Mouse (Mus musculus): ENCODE results near the gene Pank4.
A peak's percentile ranks its signal among the peaks of the same experiment; 100 is the strongest.

Gene Pank4

DNA sequence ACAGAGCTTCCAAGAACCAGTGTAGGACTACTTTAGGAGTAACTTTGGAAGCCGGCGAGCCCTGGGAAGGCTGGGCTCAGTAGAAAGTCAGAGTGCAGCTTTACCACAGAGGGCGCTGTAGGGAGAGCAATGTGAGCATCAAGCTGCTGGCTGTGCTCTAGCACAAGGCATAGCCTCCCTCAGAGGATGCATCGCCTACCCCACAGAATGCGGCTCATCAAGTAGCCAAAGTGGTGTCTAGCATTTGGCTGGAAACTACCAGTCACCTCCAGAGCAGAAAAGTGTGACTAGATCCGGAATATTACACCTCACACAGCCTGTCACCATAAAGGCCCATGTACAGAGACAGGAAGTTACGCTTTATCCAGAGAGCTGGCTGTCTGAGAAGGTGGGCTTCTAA is 28.1 kb upstream of the Pank4 start:
- H3K27me3 ChIP-seq (ENCODE audit: control insufficient read depth, insufficient read depth, low read length, poor library complexity, severe bottlenecking) = no peaks in the 10 kb centered on the region
- no peak for DNase-seq (ENCODE audit: low read depth, low spot score)
- H3K36me3 ChIP-seq (ENCODE audit: control insufficient read depth, insufficient read depth, low read length, poor library complexity, severe bottlenecking) = no peaks in the 10 kb centered on the region

DNA sequence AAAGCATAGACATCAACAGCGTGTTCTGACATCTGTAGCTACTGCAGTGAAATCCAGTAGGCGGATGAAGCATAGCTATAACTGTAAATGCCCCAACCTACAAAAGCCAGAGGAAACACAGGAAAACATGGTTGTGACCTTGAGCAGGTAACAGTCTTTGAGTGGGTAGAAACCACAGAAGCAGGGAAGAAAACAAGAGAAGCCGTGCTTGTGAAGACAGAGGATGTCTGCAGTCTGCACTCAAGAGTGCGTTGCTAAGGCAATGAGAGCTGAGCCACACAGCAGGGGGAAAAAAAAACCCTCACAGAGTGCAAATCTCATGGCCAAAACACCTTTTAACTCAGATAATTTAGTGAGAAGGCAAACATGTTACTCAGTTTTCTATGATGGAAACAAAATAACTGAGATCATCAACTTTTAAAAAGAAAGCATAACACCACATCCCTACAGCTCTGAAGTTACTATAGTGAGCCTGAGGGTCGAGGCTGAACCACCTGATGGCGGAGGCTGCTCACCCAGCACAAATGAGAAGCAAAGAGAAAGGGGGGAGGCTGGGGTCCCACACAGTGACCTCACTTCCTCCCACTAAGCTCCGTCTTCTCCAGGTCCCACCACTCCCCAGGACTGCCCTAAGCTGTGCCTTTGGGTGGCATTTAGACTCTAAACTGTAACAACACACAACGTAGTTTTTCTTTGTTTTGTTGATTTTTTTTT is 27.2 kb upstream of the Pank4 start:
- no peak for DNase-seq (ENCODE audit: low read depth, low spot score)

DNA sequence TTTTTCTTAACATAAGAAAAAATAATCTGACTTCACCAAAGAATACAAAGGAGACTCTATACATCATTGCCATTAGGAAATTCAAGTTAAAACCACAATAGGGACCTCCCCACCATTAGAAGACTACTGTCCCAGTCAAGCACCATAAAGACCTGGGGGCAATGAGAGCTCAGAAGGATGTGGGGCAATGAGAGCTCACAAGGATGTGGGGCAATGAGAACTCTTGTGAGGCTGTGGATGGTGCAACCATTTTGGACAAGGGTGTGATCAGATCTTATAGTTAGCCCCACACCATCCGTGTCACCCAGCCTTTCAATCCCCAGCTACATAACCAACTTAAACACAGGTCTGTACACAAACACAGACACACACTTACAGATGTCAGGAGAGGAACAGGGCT is 26.2 kb upstream of the Pank4 start:
- Histone ChIP-seq H3K27me3 (ENCODE audit: control insufficient read depth, insufficient read depth, low read length, poor library complexity, severe bottlenecking) (no peaks in the 10 kb centered on the region), H3K36me3 (ENCODE audit: control insufficient read depth, insufficient read depth, low read length, poor library complexity, severe bottlenecking) (no peaks in the 10 kb centered on the region)
- no peak for DNase-seq (ENCODE audit: low read depth, low spot score)

More for the DNA sequence above, 27.2 kb upstream of the Pank4 start:
- Histone ChIP-seq H3K36me3 (ENCODE audit: control insufficient read depth, insufficient read depth, low read length, poor library complexity, severe bottlenecking) (no peaks in the 10 kb centered on the region), H3K27me3 (ENCODE audit: control insufficient read depth, insufficient read depth, low read length, poor library complexity, severe bottlenecking) (no peaks in the 10 kb centered on the region)

DNA sequence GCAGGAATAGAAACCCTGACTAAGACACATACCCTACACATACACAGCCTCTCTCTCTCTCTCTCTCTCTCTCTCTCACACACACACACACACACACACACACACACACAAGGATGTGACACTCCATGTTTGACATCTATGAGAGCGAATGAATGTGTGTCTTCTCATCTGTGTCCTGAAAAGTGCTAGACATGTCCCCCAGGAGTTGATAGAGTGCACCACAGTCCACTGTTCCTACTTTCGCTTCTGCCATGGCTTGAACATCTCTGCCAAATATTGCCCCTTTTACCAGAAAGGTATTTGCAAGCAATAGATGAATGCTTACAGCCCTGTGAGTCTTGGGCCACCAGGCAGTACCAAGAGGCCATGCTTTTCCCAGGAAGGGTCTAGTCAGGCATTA is 23.8 kb upstream of the Pank4 start:
- DNase-seq (ENCODE audit: low read depth, low spot score) = peak; percentile 72
- Histone ChIP-seq H3K36me3 (ENCODE audit: control insufficient read depth, insufficient read depth, low read length, poor library complexity, severe bottlenecking) (no peaks in the 10 kb centered on the region), H3K27me3 (ENCODE audit: control insufficient read depth, insufficient read depth, low read length, poor library complexity, severe bottlenecking) (no peaks in the 10 kb centered on the region)

DNA sequence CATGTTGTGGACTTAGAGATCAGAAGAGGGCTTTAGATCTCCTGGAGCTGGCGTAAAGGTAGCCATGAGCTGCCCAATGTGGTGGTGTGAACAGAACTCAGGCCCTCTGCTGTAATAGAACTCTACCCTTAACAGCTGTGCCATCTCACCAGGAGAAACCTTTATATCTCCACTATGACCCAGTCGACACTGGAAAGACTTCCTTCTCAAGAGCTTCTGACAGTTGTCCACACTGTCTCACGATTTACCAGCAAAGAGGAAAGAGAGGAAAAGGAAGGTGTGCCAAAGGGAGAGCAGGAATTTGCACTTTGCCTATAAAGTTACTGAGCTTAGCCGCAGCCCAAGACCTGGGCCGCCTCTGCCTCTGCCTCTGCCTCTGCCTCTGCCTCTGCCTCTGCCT is 22.1 kb upstream of the Pank4 start:
- no peaks in the 10 kb centered on the region for H3K27me3 ChIP-seq (ENCODE audit: control insufficient read depth, insufficient read depth, low read length, poor library complexity, severe bottlenecking)
- no peak for DNase-seq (ENCODE audit: low read depth, low spot score)
- H3K36me3 ChIP-seq (ENCODE audit: control insufficient read depth, insufficient read depth, low read length, poor library complexity, severe bottlenecking) = no peaks in the 10 kb centered on the region

DNA sequence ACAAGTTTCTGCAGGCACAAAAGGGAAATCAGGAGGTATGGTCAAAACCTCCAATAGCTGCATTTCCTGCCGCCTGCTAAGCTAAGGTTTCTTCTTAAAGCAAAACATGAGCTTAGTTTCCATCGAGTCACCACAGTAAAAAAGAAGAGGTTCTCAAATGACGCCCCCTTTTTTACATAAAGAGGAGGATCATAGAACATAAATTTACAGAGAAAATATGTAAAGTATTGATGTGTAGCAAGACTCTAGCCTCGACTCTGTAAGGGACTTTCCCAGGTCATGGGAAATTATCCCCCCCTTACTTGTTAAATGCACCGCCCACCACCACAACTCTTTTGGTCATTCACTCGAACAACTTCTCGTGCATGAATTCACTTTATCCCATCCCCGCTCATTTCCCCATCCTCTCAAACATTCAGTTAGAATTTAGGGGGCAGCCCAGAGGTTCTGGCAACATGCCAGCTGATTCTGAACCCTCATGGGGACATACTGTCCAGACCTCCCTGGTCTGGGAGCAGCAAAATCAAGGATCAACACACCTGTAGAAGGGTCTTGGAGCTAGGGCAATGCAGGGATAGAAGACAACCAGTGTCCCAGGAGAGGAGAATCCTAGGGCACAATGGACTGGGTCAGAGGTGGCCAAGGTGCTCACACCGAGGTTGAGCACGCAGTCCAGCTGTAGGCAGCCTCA is 21.1 kb upstream of the Pank4 start:
- peak; percentile 70 for DNase-seq (ENCODE audit: low read depth, low spot score)
- no peaks in the 10 kb centered on the region for H3K36me3 ChIP-seq (ENCODE audit: control insufficient read depth, insufficient read depth, low read length, poor library complexity, severe bottlenecking)
- no peaks in the 10 kb centered on the region; the same call in 1 of the 2 replicates for H3K27me3 ChIP-seq (ENCODE audit: control insufficient read depth, insufficient read depth, low read length, poor library complexity, severe bottlenecking)

DNA sequence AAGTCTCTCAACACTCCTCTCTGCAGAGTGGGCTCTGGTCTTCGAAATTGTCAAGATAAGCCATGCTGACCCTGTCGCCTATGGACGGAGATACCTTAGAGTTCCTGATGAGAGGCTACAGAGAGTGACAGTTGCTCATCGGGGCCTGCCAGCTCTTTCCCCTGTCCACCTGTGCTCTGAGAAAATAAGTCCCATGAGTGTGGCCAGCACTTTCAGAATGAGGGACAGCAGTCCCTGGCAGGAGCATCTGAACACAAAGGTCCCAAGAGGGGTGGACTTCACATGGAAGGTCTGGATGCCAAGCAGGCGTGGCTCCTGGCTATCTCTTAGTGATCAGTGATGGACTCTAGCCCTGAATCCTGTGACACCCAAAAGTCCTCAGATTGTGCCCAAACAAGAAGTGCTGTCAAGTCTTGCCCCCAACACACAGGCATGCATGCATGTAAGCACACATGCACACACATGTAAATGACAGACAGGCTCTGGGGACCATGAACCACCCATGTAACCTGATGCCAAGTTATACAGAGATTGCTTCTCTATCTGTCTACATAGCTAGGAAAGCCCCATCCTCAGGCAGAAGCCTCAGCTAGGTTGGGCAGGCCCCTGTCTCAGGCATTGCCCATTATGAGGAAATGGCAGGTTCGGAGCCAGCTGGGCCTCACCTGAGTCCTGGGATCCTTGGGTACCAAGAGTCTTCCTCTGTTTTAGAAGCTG is 20.4 kb upstream of the Pank4 start:
- peak; percentile 53 for DNase-seq (ENCODE audit: low read depth, low spot score)
- H3K27me3 ChIP-seq (ENCODE audit: control insufficient read depth, insufficient read depth, low read length, poor library complexity, severe bottlenecking) = no peaks in the 10 kb centered on the region; the same call in 1 of the 2 replicates
- H3K36me3 ChIP-seq (ENCODE audit: control insufficient read depth, insufficient read depth, low read length, poor library complexity, severe bottlenecking) = no peaks in the 10 kb centered on the region

DNA sequence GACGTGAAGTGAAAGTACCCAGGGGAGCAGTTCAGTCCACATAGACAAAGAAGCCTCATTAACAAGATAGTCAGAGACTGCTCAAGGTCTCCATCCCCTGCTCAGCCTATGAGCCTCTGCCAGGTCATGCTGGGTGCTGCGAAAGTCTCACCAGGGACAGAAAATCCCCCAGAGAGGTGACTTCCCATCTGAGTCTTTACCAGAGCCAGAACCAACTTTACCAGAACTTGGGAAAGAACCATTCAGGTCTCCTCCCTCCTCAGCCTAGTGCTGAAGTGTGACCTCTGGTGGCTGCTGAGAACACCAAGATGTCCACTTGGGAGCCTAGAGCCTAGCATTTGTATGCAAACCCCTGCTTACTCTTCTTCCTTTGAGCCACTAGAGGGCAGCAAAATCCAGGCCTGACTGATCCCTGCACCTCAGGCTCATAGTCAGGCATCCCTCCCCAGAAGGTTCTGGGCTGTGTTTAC is 19.8 kb upstream of the Pank4 start:
- peak; percentile 94 for DNase-seq (ENCODE audit: low read depth, low spot score)
- no peaks in the 10 kb centered on the region for H3K36me3 ChIP-seq (ENCODE audit: control insufficient read depth, insufficient read depth, low read length, poor library complexity, severe bottlenecking)
- no peaks in the 10 kb centered on the region; the same call in 1 of the 2 replicates for H3K27me3 ChIP-seq (ENCODE audit: control insufficient read depth, insufficient read depth, low read length, poor library complexity, severe bottlenecking)

DNA sequence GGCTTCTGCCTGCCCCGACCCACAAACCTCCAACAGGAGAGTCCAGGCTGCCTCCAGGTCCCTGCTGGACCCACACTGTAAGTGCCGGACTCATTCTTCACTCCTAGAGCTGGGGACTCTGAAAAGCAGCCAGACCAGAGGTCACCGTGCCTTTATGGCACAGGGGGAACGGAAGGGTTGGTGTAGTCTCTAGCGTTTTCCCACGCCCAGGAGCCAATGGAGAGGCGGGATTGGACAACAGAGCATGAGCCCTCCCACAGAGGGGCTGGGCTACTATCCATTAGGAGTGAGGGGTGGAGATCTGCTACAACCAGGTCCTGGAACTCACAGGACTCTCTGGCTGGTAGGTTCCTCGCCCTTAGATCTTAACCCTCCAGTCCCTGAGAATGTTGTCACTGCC is 17.6 kb upstream of the Pank4 start:
- DNase-seq (ENCODE audit: low read depth, low spot score) = no peak
- H3K27me3 ChIP-seq (ENCODE audit: control insufficient read depth, insufficient read depth, low read length, poor library complexity, severe bottlenecking) = no peaks in the 10 kb centered on the region; the same call in 1 of the 2 replicates
- no peaks in the 10 kb centered on the region for H3K36me3 ChIP-seq (ENCODE audit: control insufficient read depth, insufficient read depth, low read length, poor library complexity, severe bottlenecking)

DNA sequence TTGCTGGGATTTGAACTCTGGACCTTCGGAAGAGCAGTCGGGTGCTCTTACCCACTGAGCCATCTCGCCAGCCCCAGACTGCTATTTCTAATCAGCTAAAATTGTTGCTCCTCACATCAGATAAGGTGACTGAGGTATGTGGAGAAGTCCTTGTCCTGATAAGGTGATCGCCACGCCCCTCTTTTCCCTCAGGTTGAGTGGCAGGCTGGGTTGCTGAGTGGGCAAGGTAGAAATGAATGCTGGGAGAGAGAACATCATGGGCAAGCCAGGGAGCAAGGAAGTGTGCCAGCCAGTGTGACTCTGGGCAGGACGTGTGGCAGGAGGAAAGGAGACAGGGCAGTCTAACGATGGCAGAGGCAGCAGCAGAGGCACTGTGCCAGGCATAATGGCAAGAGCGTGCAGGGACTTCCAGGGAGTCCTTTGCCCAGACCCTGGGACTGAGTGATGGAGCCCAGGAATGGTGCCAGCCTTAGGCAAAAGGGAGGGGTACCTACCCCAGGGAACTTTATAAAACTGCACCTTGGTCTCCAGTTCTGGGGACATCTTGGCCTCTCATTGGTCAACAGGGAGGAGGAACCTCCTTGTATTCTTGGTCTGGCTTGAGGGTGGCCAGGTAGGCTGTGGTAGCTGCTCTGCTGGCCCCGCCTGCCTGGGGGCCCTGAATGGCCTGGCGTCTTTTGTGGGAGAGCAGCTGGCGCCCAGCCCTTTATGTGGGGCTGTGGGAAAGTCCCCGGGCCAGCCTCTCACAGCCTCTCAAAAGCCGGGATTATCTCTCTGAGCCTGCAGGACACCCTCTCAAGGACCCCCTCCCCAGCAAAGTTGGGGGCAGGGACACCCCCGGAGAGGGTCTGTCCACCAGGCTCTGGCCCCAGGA is 15.6 kb upstream of the Pank4 start:
- H3K36me3 ChIP-seq (ENCODE audit: control insufficient read depth, insufficient read depth, low read length, poor library complexity, severe bottlenecking) = no peaks in the 10 kb centered on the region
- DNase-seq (ENCODE audit: low read depth, low spot score) = no peak
- no peaks in the 10 kb centered on the region; the same call in 1 of the 2 replicates for H3K27me3 ChIP-seq (ENCODE audit: control insufficient read depth, insufficient read depth, low read length, poor library complexity, severe bottlenecking)

DNA sequence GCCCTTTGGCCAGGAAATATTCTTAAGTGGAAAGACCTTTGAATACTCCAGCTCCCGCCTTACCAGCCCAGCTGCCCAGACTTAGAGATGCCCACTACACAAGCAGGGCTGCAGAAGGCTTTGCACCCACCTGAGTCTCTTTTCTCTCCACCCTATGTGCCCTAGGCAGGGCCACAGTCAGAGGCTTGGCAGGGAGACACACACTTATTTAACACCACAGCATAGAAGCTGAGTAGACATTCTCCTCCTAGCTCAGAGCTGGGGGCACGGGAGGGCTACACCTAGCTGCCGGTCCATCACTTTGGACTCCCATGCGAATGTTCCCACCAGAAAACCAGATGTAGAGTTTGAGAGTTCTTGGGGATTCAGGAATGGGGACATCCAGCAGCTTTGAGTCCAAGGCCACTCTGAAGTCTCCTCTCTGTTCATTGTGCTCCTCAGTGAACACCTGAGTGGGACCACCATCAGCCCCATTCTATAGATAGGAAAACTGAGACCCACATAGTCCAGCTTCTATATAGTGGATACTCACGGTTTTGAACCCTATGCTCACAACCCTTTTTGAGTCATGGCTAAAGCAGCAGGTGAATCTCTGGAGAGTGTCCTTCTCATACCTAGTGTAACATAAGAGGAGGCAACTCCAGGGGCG is 14.9 kb upstream of the Pank4 start:
- H3K27me3 ChIP-seq (ENCODE audit: control insufficient read depth, insufficient read depth, low read length, poor library complexity, severe bottlenecking) = no peaks in the 10 kb centered on the region; the same call in 1 of the 2 replicates
- H3K36me3 ChIP-seq (ENCODE audit: control insufficient read depth, insufficient read depth, low read length, poor library complexity, severe bottlenecking) = no peaks in the 10 kb centered on the region
- DNase-seq (ENCODE audit: low read depth, low spot score) = no peak

DNA sequence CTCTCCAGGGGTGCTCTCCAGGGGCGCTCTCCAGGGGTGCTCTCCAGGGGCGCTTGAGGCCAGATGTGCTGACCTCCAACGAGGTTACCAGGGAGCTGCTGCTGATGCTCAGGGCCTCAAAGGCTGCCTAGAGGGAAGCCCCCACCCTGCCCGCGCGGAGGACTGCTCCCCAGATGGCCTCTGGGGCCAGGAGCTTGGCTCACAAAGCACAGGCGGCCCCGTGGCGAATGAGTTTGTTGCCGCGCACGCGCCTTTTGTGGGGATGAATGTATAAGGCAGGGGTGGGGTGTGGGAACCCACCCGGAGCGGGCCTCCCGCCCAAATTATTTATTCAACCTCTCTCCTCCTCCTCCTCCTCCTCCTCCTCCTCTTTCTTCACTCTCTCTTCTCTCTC is 14.3 kb upstream of the Pank4 start:
- H3K36me3 ChIP-seq (ENCODE audit: control insufficient read depth, insufficient read depth, low read length, poor library complexity, severe bottlenecking) = no peaks in the 10 kb centered on the region
- no peak for DNase-seq (ENCODE audit: low read depth, low spot score)
- H3K27me3 ChIP-seq (ENCODE audit: control insufficient read depth, insufficient read depth, low read length, poor library complexity, severe bottlenecking) = no peaks in the 10 kb centered on the region; the same call in 1 of the 2 replicates

DNA sequence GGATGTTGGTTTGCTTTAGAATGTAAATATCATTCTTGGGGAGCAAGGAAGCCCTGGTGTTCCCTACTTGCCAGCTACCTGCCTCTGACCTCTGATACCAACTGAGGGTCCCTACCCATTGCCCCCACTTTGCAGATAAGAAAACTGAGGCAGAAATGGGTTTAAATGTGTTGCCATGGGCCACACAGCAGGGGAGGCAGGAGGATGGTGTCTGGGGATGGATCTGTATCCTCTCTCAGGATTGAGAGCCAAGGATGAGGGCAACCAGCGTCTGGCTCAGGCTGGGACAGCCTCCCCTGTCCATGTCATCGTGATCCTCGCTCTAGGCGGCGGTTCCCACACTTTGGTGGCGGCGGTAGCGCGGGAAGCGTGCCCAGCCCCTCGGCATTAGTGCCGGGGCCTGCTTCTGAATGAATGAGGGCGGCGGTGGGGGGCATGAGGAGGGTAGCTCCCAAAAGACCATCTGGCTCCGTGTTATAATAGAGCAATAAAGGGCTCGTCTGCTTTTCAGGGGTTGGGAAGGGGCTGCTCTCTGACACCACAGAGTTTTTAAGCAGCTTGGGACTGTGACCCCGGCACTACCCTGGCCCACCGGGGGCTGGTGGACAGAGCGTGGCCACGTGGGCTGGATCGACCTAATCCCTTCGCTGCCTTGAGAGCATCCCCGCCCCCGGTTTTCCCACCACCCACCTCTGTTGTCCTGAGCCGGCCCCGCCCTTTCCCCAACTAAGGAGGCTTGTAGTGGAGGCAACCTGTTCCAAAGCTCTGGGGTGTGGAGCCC is 11.3 kb upstream of the Pank4 start:
- no peak for DNase-seq (ENCODE audit: low read depth, low spot score)
- Histone ChIP-seq H3K36me3 (ENCODE audit: control insufficient read depth, insufficient read depth, low read length, poor library complexity, severe bottlenecking) (no peaks in the 10 kb centered on the region), H3K27me3 (ENCODE audit: control insufficient read depth, insufficient read depth, low read length, poor library complexity, severe bottlenecking) (no peaks in the 10 kb centered on the region)
